Mouse (Mus musculus) ES-E14 (cell line): ENCODE data around the gene Txndc16. TPM values are rescaled to one million over a fixed set of nuclear protein-coding genes. Genes with fewer than 3 reads are reported as not detected.

ENCODE experiments used
- DNase-seq: peaks from one replicate; pipeline ENCODE4 v3.0.0-alpha.2; 2013; ENCODE audit warnings: low read depth, low spot score
- H3K27ac ChIP-seq: 2 replicates; pipeline ENCODE4 v1.5.1; 2012; ENCODE audit warnings: low read depth, mild to moderate bottlenecking, low read length, moderate library complexity, mixed read lengths; ENCODE audit not compliant: poor library complexity, insufficient read depth, severe bottlenecking
- H3K36me3 ChIP-seq: 2 replicates; pipeline ENCODE4 v1.6.1; 2012; ENCODE audit warnings: mild to moderate bottlenecking, low read length, moderate library complexity, mixed read lengths; ENCODE audit not compliant: control insufficient read depth, poor library complexity, insufficient read depth, severe bottlenecking
- H3K4me1 ChIP-seq, 2 experiments: fragments of 150-350 bp in 1 of 2; sonication (generic) in 1 of 2; 2 replicates each; pipeline ENCODE4 v1.6.1; 2012; ENCODE audit warnings: low read length in 2 of 2, mild to moderate bottlenecking in 1 of 2, mixed read lengths in 1 of 2; ENCODE audit not compliant: control insufficient read depth in 2 of 2, insufficient read depth in 2 of 2, poor library complexity in 1 of 2
- H3K4me3 ChIP-seq, 2 experiments: fragments of 150-350 bp in 1 of 2; sonication (generic) in 1 of 2; 2 replicates each; pipeline ENCODE4 v1.5.1; 2012; ENCODE audit warnings: low read length in 2 of 2, low read depth in 1 of 2, mild to moderate bottlenecking in 1 of 2, mixed read lengths in 1 of 2; ENCODE audit not compliant: insufficient read depth in 1 of 2, poor library complexity in 1 of 2, severe bottlenecking in 1 of 2
- H3K9ac ChIP-seq: 2 replicates; pipeline ENCODE4 v1.6.1; 2012; ENCODE audit warnings: low read depth, mild to moderate bottlenecking, low read length, mixed read lengths; ENCODE audit not compliant: poor library complexity, insufficient read depth, severe bottlenecking
- H3K9me3 ChIP-seq: fragments of 150-350 bp; sonication (generic); 2 replicates; pipeline ENCODE4 v1.6.1; 2012; ENCODE audit warnings: low read depth, mild to moderate bottlenecking, low read length; ENCODE audit not compliant: control insufficient read depth, insufficient read depth
- CHD2 ChIP-seq: IDR thresholded peaks from 2 replicates; pipeline ENCODE4 v1.6.1; 2014; ENCODE audit warnings: mild to moderate bottlenecking, low read depth, low read length, inconsistent platforms
- HCFC1 ChIP-seq: IDR thresholded peaks from 2 replicates; pipeline ENCODE4 v1.6.1; 2012; ENCODE audit warnings: low read length, inconsistent platforms, borderline replicate concordance; ENCODE audit not compliant: insufficient read depth
- MAFK ChIP-seq: IDR thresholded peaks from 2 replicates; pipeline ENCODE4 v1.6.1; 2014; ENCODE audit warnings: mild to moderate bottlenecking, low read depth, low read length, inconsistent platforms; ENCODE audit not compliant: insufficient read depth
- ZC3H11A ChIP-seq: IDR thresholded peaks from 2 replicates; pipeline ENCODE4 v1.6.1; 2012; ENCODE audit warnings: low read depth, mild to moderate bottlenecking, inconsistent platforms, low read length, borderline replicate concordance
- ZNF384 ChIP-seq: IDR thresholded peaks from 2 replicates; pipeline ENCODE4 v1.6.1; 2012; ENCODE audit warnings: low read depth, low read length, inconsistent platforms
- in situ Hi-C, 2 experiments: fragments of 600-800 bp; cut with MboI; formaldehyde crosslinking; loops; one replicate each; pipeline ENCODE4 v1.15.1; 2025; ENCODE audit warnings: low sequenced_read_pairs in 2 of 2, inconsistent platforms in 1 of 2; ENCODE audit not compliant: unreplicated experiment in 2 of 2
- total RNA-seq: library from RNA; depleted of rRNA; stranded (reverse); fragments of 300-350 nt; gene quantifications from 2 replicates; pipeline ENCODE4 v1.2.3, GENCODE M21; 2012

Gene Txndc16
- total RNA-seq, 1 experiment = 3.2 TPM

DNA sequence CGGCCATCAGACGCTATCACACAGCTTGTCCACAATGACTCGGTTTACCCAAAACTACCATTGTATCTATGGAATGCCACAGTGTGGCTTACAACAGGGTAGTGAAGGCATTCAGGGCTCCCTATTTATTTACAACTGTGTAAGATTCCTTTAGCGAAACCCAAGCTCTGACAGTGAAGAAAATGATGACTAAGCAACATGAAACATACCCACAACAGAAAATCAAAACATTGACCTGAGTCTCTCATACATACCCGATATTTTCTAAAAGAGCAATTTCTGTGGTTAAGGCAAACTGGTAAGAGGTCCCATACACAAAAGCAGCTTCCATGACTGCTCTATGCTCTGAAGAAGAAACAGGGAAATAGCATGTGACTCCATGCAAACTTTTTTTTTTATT lies 47.9 kb downstream of the Txndc16 start:
- in situ Hi-C loops = no loop called here

DNA sequence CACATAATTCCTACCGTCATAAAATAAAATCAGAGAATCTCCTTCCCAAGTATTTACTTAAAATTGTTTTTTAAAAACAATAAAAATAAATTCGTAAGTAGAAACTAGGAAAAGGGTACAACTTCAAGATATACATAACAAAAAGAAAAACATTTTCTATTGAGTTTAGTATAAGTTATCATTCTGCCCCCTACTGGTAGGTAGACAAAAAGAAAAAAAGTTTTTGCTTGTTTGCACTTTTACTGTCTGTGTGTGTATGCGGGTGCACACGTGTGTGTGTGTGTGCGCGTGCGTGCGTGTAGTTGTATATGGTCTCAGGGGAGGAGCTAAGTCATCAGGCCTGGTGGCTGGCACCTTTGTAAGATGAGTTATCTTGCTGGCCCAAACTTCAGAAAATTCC lies 52.8 kb downstream of the Txndc16 start:
- no peak overlapping the region for H3K4me3 ChIP-seq
- TF ChIP-seq MAFK = peak; percentile 19; the same call in 1 of the 2 replicates
- no peak for TF ChIP-seq HCFC1
- TF ChIP-seq CHD2 = no peak
- TF ChIP-seq ZNF384 = no peak
- no peak for TF ChIP-seq ZC3H11A
- no peak overlapping the region for H3K9ac ChIP-seq
- in situ Hi-C loops = no loop called here
- no peak for DNase-seq
- no peaks in the 10 kb centered on the region for H3K4me1 ChIP-seq
- no peaks in the 10 kb centered on the region for H3K9me3 ChIP-seq
- no peak overlapping the region for H3K27ac ChIP-seq
- no peaks in the 10 kb centered on the region for H3K36me3 ChIP-seq

More for the DNA sequence above, 47.9 kb downstream of the Txndc16 start:
- no peaks in the 10 kb centered on the region for H3K9me3 ChIP-seq
- no peaks in the 10 kb centered on the region for H3K4me1 ChIP-seq
- TF ChIP-seq ZC3H11A (no peak), MAFK (peak; percentile 57; the same call in 1 of the 2 replicates)
- no peak for DNase-seq
- no peak overlapping the region for H3K4me3 ChIP-seq
- no peak overlapping the region for H3K9ac ChIP-seq
- H3K36me3 ChIP-seq = no peaks in the 10 kb centered on the region
- H3K27ac ChIP-seq = no peak overlapping the region

DNA sequence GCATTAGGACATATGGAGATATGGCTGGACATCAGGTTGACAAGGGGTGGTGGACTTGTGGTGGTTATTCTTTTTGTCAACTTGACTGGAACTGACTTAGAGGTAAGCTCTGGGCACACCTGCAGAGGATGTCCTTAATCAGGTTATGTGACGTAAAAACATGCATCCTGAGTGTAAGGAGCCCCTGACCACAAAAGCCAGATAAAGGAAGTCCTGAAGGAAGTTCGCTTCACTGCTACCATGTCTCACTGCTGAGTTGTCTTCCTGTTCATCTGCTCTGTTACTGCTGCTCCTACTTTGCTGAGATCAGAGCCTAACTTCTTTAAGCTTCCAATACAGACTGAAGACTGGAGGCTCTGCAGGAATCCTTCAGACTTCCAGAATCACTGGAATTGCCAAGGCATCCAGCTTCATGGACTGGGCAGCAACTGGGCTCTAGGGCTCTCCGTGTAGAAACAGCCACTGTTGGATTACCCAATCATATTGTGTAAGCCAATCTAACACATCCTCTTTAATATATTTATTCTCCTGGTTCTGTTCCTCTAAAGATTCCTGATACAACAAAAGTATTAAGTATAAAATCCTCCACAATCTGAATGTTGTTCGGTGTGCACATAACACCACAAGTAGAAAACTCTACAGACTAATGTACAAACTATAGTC lies 64.5 kb downstream of the Txndc16 start:
- DNase-seq = no peak
- Histone ChIP-seq H3K27ac (no peak overlapping the region), H3K4me1 (no peaks in the 10 kb centered on the region), H3K4me3 (no peak overlapping the region), H3K36me3 (no peaks in the 10 kb centered on the region), H3K9me3 (no peaks in the 10 kb centered on the region), H3K9ac (no peak overlapping the region)
- in situ Hi-C loops = loop anchor here in 1 of 2 experiments (10.0 kb wide), 1 partner anchor 181 kb away; no protein-coding TSS in a partner anchor
- no peak for TF ChIP-seq CHD2
- TF ChIP-seq HCFC1 = no peak
- no peak for TF ChIP-seq ZC3H11A
- TF ChIP-seq MAFK = no peak
- TF ChIP-seq ZNF384 = no peak

DNA sequence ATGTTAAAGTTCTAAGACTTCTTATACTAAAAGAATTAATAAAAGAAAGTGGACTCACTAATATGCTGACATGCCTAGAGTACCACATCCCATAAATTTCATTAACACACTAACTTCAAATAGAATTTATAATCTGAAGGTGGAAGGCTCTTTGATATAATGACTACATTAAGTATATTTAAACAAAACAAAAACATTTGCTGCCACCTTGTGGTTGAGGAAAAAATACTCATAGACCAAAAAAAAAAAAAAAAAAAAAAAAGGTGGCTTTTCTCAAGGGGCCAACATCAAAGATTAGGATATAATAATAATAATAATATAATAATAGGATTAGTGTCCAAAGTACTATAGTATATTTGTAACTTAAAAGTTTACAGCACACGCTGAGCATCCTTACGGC lies 66.9 kb downstream of the Txndc16 start:
- no peak overlapping the region for H3K27ac ChIP-seq
- H3K36me3 ChIP-seq = no peaks in the 10 kb centered on the region
- in situ Hi-C loops = loop anchor here in 1 of 2 experiments (10.0 kb wide), 1 partner anchor 178 kb away; no protein-coding TSS in a partner anchor
- no peaks in the 10 kb centered on the region for H3K9me3 ChIP-seq
- TF ChIP-seq CHD2 (no peak), MAFK (no peak), HCFC1 (no peak), ZNF384 (peak; percentile 98), ZC3H11A (no peak)
- H3K9ac ChIP-seq = no peak overlapping the region
- peak; percentile 13 for DNase-seq
- H3K4me3 ChIP-seq = no peak overlapping the region
- no peaks in the 10 kb centered on the region for H3K4me1 ChIP-seq

DNA sequence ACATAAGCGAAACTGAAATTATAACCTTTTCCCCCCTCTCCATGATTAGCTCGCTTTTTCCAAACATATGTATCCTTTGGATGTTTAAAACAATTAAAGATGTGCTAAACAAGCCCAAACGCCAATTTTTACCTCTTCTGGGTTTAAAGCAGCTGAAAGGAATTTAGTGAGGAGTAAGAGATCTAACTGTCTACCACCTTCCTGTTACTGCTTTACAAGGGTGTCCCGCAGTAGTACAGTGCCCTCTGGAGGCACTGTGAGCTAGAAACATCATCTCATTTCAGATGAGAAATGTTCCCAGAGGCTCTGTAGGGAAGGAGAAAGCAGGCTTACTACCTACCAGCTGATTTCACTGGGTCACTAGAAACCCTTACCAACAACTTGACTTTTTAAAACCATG lies 77.6 kb downstream of the Txndc16 start:
- peak; percentile 75 for TF ChIP-seq ZC3H11A
- TF ChIP-seq MAFK = no peak
- TF ChIP-seq HCFC1 = no peak
- no peak overlapping the region for H3K4me3 ChIP-seq
- H3K4me1 ChIP-seq = no peaks in the 10 kb centered on the region
- in situ Hi-C loops = no loop called here
- H3K9ac ChIP-seq = no peak overlapping the region
- H3K27ac ChIP-seq = no peak overlapping the region
- DNase-seq = peak; percentile 22
- no peaks in the 10 kb centered on the region for H3K36me3 ChIP-seq
- H3K9me3 ChIP-seq = no peaks in the 10 kb centered on the region
